Mouse (Mus musculus) thymus, adult 2 months (tissue): Measurements from ENCODE around the gene Sorbs1. TPM values are rescaled to one million over a fixed set of nuclear protein-coding genes. Genes with fewer than 3 reads are reported as not detected.

Experiments
- DNase-seq: peaks from one replicate; pipeline ENCODE4 v3.0.0; 2021
- H3K27ac ChIP-seq: fragments of 200-500 bp; 2 replicates; pipeline ENCODE4 v1.5.1; 2012; ENCODE audit warnings: low read length, control low read depth; ENCODE audit not compliant: control insufficient read depth, insufficient read depth
- H3K27me3 ChIP-seq: fragments of 200-500 bp; 2 replicates; pipeline ENCODE4 v1.6.1; 2012; ENCODE audit warnings: mild to moderate bottlenecking, low read length, moderate library complexity, mixed read lengths; ENCODE audit not compliant: control insufficient read depth, insufficient read depth
- H3K36me3 ChIP-seq: fragments of 200-500 bp; 2 replicates; pipeline ENCODE4 v1.6.1; 2012; ENCODE audit warnings: mild to moderate bottlenecking, low read length, moderate library complexity; ENCODE audit not compliant: control insufficient read depth, insufficient read depth
- H3K4me1 ChIP-seq: fragments of 200-500 bp; replicated peaks from 2 replicates; pipeline ENCODE4 v1.6.1; 2012; ENCODE audit warnings: low read length; ENCODE audit not compliant: control insufficient read depth, insufficient read depth
- H3K4me3 ChIP-seq: fragments of 200-500 bp; 2 replicates; pipeline ENCODE4 v1.5.1; 2012; ENCODE audit warnings: mild to moderate bottlenecking, low read length, control low read depth, moderate library complexity; ENCODE audit not compliant: control insufficient read depth, insufficient read depth
- CTCF ChIP-seq: fragments of 200-500 bp; IDR thresholded peaks from 2 replicates; pipeline ENCODE4 v1.5.1; 2012; ENCODE audit warnings: mild to moderate bottlenecking, control low read depth, low read length, moderate library complexity, borderline replicate concordance; ENCODE audit not compliant: control insufficient read depth, poor library complexity, insufficient read depth; ENCODE audit errors: extremely low read depth
- POLR2A ChIP-seq: fragments of 200-500 bp; IDR thresholded peaks from 2 replicates; pipeline ENCODE4 v1.6.1; 2012; ENCODE audit warnings: mild to moderate bottlenecking, low read length, control low read depth, moderate library complexity; ENCODE audit not compliant: control insufficient read depth, poor library complexity, insufficient read depth; ENCODE audit errors: extremely low read depth
- WGBS: fragments of 180-500 bp; shearing (Covaris S2); methylation state at CpG from one replicate; pipeline ENCODE4 v1.1.7; 2018; 5-methylcytosine and 5-hydroxymethylcytosine counted together
- polyA plus RNA-seq: library from polyadenylated mRNA; depleted of rRNA; stranded (reverse); fragments of >200 nt; gene quantifications from 2 replicates; pipeline ENCODE4 v1.2.3, GENCODE M21; 2012

Sorbs1 gene
- polyA plus RNA-seq, 1 experiment = 14.0 TPM

GRCm38 (mm10) chr19:40438907-40439306 lies 74.7 kb downstream of the Sorbs1 start:
- no peaks in the 10 kb centered on the region for H3K27me3 ChIP-seq
- 48% methylated on average over 10 of the region's 10 CpGs for WGBS
- TF ChIP-seq POLR2A (no peak), CTCF (no peak)
- H3K36me3 ChIP-seq = no peaks in the 10 kb centered on the region
- H3K27ac ChIP-seq = no peak overlapping the region
- H3K4me3 ChIP-seq = no peak overlapping the region
- peaks cover 9% of the 10 kb centered on the region for H3K4me1 ChIP-seq
- DNase-seq = peak; percentile 1

- peaks cover 9% of the 10 kb centered on the region for H3K4me1 ChIP-seq
- WGBS = 85% methylated on average over 9 of the region's 9 CpGs
- H3K27ac ChIP-seq = no peak overlapping the region
- no peaks in the 10 kb centered on the region for H3K27me3 ChIP-seq
- H3K36me3 ChIP-seq = no peaks in the 10 kb centered on the region
- H3K4me3 ChIP-seq = no peak overlapping the region
- DNase-seq = no peak
- TF ChIP-seq POLR2A = no peak
- TF ChIP-seq CTCF = no peak
Observed at GRCm38 (mm10) chr19:40437651-40438068, 75.9 kb downstream of the Sorbs1 start.

- Histone ChIP-seq H3K27ac (no peak overlapping the region), H3K36me3 (no peaks in the 10 kb centered on the region), H3K4me1 (peaks cover 9% of the 10 kb centered on the region), H3K27me3 (no peaks in the 10 kb centered on the region), H3K4me3 (no peak overlapping the region)
- 91% methylated on average over 12 of the region's 12 CpGs for WGBS
- no peak for DNase-seq
- no peak for TF ChIP-seq POLR2A
- TF ChIP-seq CTCF = no peak
Observed at GRCm38 (mm10) chr19:40436465-40437200, 76.9 kb downstream of the Sorbs1 start.

- no peak overlapping the region for H3K27ac ChIP-seq
- TF ChIP-seq CTCF (no peak), POLR2A (no peak)
- H3K4me3 ChIP-seq = no peak overlapping the region
- peaks cover 9% of the 10 kb centered on the region for H3K4me1 ChIP-seq
- no peaks in the 10 kb centered on the region for H3K36me3 ChIP-seq
- no peaks in the 10 kb centered on the region for H3K27me3 ChIP-seq
- DNase-seq = no peak
- 99% methylated on average over 2 of the region's 2 CpGs for WGBS
Observed at GRCm38 (mm10) chr19:40435797-40436196, 77.8 kb downstream of the Sorbs1 start.

- TF ChIP-seq CTCF (no peak), POLR2A (no peak)
- 92% methylated on average over 7 of the region's 7 CpGs for WGBS
- Histone ChIP-seq H3K4me3 (no peak overlapping the region), H3K27ac (no peak overlapping the region), H3K27me3 (no peaks in the 10 kb centered on the region), H3K4me1 (peaks cover 9% of the 10 kb centered on the region), H3K36me3 (no peaks in the 10 kb centered on the region)
- DNase-seq = no peak
Observed at GRCm38 (mm10) chr19:40435045-40435444, 78.5 kb downstream of the Sorbs1 start.

GRCm38 (mm10) chr19:40434042-40434869 lies 79.3 kb downstream of the Sorbs1 start:
- DNase-seq = no peak
- Histone ChIP-seq H3K36me3 (no peaks in the 10 kb centered on the region), H3K27ac (no peak overlapping the region), H3K27me3 (no peaks in the 10 kb centered on the region), H3K4me3 (no peak overlapping the region), H3K4me1 (peaks cover 9% of the 10 kb centered on the region)
- no peak for TF ChIP-seq POLR2A
- TF ChIP-seq CTCF = no peak
- WGBS = 97% methylated on average over 10 of the region's 10 CpGs
